Mouse (Mus musculus): ENCODE results near the gene Bcl6. TPM values are rescaled to one million over a fixed set of nuclear protein-coding genes. Genes with fewer than 3 reads are reported as not detected.

The Bcl6 gene
- polyA plus RNA-seq, 1 experiment from 2014 or later: 1.6 TPM

DNA sequence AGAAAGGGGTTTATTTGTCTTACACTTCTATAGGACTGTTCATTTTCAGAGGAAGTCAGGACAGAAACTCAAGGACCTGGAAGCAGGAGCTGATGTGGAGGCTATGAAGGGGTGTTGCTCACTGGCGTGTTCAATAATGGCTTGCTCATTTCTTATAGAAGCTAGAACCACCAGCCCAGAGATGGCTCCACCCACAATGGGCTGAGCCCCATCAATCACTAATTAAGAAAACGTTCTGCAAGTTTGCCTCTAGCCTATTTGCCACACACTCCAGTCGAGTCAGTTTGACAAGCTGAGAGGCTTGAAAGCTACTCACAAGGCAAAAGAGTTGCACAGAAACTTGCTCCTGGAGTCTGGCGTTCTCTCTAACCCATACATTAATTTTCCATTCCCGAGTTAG, 67.0 kb downstream of the Bcl6 start:
- H3K4me2 ChIP-seq (ENCODE audit: low read depth, low read length): no peak overlapping the region
- WGBS: 58% methylated on average over 5 of the region's 5 CpGs
- no peaks in the 10 kb centered on the region; the same call in 1 of the 2 replicates for H3K27me3 ChIP-seq (ENCODE audit: control insufficient read depth, insufficient read depth, low read depth, low read length)
- H3K27ac ChIP-seq (ENCODE audit: low read length): no peak overlapping the region
- no peaks in the 10 kb centered on the region for H3K4me1 ChIP-seq (replicated peaks; ENCODE audit: control insufficient read depth, insufficient read depth, low read length)
- H3K4me3 ChIP-seq (ENCODE audit: low read length): no peak overlapping the region
- H3K36me3 ChIP-seq (ENCODE audit: control insufficient read depth, insufficient read depth, low read length): no peaks in the 10 kb centered on the region
- ATAC-seq (ENCODE audit: low read depth): no peak
- no peaks in the 10 kb centered on the region for H3K9me3 ChIP-seq (ENCODE audit: control insufficient read depth, low read length)
- no peak overlapping the region for H3K9ac ChIP-seq (ENCODE audit: low read length)

DNA sequence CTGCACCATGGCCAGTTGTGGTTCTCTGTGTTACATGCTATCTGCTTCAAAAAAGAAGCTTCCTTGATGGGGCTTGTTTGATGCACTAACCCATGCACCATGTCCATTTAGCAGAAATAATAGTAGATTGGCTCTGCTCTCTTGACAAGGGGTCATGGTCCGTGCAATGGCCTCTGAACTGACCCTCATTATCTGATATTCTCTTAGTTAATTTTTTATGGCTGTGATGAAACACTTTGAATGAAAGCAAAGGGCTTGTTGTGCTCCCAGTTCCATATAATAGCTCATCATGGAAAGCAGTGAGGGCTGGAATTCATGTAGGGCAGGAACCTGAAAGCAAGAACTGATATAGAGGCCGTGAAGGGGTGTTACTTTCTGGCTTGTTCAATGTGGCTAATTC, 69.2 kb downstream of the Bcl6 start:
- no peaks in the 10 kb centered on the region for H3K4me1 ChIP-seq (replicated peaks; ENCODE audit: control insufficient read depth, insufficient read depth, low read length)
- H3K4me2 ChIP-seq (ENCODE audit: low read depth, low read length): no peak overlapping the region
- H3K4me3 ChIP-seq (ENCODE audit: low read length): no peak overlapping the region
- no peak for ATAC-seq (ENCODE audit: low read depth)
- H3K27ac ChIP-seq (ENCODE audit: low read length): no peak overlapping the region
- no peak overlapping the region for H3K9ac ChIP-seq (ENCODE audit: low read length)
- no peaks in the 10 kb centered on the region for H3K9me3 ChIP-seq (ENCODE audit: control insufficient read depth, low read length)
- no peaks in the 10 kb centered on the region for H3K36me3 ChIP-seq (ENCODE audit: control insufficient read depth, insufficient read depth, low read length)
- H3K27me3 ChIP-seq (ENCODE audit: control insufficient read depth, insufficient read depth, low read depth, low read length): no peaks in the 10 kb centered on the region; the same call in 1 of the 2 replicates
- WGBS: 68% methylated on average over 2 of the region's 2 CpGs

Other genes starting within 250 kb of the Bcl6 start
- gene Sst, start 97.9 kb downstream of the Bcl6 start, polyA plus RNA-seq (2015; fragmentation: Nextera tagmentation; extraction: Ambion mirVana): not detected in 2 replicates
- not detected in 2 replicates for gene Rtp2, start 56.5 kb downstream of the Bcl6 start, polyA plus RNA-seq (2015; fragmentation: Nextera tagmentation; extraction: Ambion mirVana)
- not detected in 2 replicates for gene Gm37419, start 370 bp downstream of the Bcl6 start, polyA plus RNA-seq (2015; fragmentation: Nextera tagmentation; extraction: Ambion mirVana)

Measured in lung, embryonic 16.5 days (tissue).